Mouse (Mus musculus) heart, adult 11 months (tissue): ENCODE measurements around the gene Qsox1.

ENCODE experiments used
- DNase-seq: peaks from one replicate; pipeline ENCODE4 v3.0.0; 2022

Gene Qsox1

DNA sequence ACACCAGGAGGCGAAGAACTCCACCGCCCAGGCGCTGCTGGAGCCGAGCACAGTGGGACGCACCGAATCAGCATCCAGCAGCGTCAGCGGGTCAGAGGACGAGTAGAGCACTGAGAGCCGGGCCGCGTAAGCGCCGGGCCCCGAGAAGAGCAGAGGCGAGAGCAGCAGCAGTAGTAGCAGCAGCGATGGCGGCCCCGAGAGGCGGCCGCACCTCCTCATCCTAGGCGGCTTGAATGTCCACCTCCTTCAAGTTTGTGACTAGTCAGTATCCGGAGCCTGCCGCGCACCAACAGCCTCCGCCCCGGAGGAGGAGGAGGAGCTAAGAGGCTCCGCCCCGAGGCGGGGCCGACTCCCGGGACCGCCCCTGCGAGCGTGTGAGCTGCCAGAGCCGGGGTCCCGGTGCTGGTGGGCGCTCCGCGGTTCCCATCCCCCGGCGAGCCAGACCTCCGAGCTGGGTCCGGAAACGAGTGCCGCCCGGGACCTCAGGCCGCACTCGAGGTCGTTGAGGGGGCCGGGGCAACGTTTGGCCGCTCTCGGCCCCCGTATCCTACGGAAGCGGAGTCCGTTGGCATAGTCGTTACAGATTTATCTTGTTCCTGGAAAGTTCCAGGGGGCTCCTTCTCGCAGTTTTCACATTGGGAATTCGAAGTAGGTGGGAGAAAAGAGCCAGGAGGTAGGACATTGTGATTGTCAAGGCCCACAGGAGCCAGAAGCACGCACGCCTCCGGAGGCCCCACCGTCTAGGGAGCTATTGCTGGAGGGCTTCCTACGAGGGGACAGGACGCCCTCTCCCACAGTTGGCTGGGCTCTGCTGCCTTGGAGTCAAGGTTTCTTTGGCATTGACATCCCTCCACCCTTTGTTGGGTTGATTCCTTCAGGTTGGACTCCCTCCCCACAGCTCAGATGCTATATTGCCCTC is at the start of gene Qsox1:
Qsox1 (minus strand) TSS at position 309 of the 919 bp plus-strand sequence.
- peak; percentile 99 for DNase-seq

DNA sequence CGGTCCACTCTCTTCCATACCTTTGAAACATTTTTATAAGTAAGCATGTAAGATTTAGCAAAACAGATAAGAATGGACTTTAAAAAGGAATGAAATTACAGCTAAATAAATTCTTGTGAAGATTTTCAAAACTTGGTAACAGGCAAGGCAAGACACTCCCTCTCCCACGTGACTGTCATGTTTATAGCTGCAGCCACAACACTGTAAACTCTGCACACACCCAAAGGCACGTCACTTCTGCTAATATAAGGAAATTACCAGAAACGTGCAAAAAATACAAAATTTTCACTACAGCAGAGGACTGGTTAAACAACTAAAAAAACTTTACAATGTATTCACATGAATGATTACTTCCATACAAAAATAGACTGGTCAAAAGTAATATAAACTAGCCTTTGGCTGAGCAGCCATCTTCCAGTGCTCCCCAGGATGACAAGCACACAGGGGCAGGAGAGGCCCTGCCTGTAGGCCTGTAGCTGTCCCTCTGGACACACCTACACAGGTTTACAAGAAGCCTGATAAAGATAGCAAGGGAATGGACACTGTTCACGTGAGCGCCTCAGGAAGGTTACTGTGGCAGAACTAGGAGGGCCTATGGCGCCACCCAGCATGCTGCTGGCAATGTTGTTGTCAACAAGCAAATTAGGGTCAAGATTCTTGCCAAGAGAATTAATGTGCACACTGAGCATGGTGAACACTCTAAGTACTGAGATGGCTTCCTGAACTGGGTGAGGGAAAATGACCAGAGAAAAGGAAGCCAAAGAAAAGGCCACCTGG is 42.4 kb upstream of the Qsox1 start:
- peak; percentile 81 for DNase-seq

DNA sequence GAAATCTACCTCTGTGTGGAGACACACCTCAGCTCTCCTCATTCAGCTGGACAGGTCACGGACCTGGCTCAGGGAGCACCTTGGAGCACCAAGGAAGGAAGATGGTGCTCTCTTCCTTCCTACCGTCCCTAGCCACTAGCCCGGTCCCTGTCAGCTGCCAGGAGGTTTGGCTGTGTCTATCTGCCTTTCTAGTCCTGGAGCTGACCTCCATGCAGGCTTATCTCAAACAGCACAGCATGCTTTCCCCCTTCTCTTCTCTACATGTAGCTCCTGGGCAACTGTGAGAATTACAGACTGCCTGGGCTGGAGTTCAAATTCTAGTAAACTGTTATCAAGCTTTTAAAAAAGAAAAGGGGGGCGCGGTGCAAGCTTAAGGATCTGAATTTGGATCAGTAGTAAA is 40.3 kb upstream of the Qsox1 start:
- DNase-seq = peak; percentile 66

- peak; percentile 55 for DNase-seq
Measured at GRCm38 (mm10) chr1:155844235-155844634, 31.5 kb upstream of the Qsox1 start.

GRCm38 (mm10) chr1:155843538-155843937 is 30.8 kb upstream of the Qsox1 start:
- peak; percentile 70 for DNase-seq

GRCm38 (mm10) chr1:155835667-155836066 is 23.0 kb upstream of the Qsox1 start:
- DNase-seq = no peak

- no peak for DNase-seq
Measured at GRCm38 (mm10) chr1:155833610-155834009, 20.9 kb upstream of the Qsox1 start.

DNA sequence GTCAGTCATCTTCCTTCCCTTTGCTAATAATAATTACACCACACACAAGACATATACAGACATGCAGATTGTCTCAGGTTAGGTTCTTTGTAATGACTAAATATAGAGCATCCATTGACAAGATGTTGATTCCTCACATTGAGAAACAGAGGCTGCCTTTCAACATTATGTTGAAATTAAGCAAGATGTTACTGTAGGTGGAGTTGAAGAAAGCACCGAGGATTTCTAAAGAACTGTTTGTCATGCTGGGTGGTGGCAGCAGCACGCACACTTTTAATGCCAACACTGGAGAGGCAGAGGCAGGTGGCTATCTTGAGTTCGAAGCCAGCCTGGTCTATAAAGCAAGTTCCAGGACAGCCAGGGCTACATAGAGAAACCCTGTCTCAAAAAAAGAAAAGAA is 19.3 kb upstream of the Qsox1 start:
- peak; percentile 82 for DNase-seq

GRCm38 (mm10) chr1:155830861-155831260 is 18.2 kb upstream of the Qsox1 start:
- DNase-seq = peak; percentile 19

DNA sequence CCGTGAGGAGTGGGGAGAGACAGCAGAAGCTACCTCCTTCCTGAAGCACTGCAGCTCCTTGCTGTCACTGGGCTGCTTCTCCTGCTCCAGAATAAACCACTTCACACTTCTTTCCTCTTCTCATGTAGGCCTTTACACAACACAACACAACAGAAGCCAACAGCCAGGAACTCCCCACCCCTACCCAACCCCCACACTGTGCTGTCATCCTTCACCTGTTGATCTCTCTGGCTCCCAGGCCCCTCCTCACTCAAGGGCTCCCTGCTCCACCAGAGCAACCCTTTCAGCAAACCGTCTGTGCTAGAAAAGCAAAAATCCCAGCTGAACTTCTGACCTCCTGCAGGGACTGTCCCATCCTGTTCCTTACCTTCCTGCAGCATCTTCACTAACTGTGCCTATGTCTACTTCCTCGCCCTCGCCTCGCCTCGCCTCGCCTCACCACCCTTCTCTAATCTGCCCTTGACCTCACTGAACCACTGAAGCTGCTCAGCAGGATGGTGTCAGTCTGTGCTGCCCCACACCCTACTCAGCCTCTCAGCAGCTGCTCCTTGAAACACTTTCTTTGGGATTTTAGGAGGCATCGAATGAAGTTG is 15.1 kb upstream of the Qsox1 start:
- DNase-seq = no peak

GRCm38 (mm10) chr1:155826803-155827395 is 14.2 kb upstream of the Qsox1 start:
- DNase-seq = no peak

DNA sequence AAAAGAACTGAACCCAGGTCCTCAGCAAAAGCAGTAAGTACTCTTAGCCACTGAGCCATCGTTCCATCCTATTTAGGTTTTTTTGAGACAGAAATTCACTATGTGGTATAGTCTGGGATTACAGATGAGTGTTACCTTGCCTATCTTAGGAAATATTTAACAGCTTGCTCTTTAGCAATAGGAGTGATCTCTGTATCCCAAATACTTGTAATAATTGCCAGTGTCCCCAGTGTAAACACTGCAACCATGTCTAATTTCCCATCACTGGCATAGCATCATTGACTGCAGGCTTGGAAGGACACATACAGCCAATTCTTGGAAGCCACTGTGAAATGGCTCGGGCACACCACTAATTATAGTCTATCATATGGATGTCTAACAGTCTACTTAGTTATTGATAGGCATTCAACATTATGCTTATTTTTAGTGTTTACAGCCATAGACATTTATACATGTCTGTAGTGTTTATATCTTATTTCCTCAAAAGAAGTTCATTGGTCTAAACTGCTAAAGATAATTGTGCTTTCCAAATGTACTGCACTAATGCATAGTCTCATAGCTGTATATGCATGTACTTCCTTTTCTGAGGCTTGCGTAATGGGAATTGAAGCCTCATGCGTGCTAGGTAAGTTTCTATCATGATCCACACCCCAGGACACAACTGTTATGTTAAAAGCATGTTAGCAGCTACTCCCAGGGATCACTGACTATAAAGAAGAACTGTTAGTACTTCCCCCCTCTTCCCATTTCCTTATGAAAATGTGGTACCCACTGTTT is 13.4 kb upstream of the Qsox1 start:
- DNase-seq = no peak

DNA sequence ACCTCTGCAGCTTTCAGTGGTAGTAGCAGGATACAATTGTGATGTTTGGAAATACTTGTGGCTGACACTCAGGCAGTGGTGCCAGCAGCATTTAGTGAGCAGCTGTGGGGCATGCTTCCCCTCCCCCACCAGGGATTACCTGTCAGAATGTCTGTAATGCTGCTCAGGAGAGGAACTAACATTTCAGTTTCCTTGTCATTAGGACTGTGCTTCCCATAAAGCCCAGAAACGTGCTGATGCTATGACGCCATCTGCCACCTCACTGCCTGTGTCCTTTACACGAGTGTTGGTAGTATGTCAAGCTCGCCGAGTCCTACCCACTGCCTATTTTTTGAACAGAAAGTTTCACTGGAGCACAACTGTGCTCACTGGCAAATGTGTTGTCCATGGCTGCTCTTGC is 8.0 kb upstream of the Qsox1 start:
- no peak for DNase-seq

DNA sequence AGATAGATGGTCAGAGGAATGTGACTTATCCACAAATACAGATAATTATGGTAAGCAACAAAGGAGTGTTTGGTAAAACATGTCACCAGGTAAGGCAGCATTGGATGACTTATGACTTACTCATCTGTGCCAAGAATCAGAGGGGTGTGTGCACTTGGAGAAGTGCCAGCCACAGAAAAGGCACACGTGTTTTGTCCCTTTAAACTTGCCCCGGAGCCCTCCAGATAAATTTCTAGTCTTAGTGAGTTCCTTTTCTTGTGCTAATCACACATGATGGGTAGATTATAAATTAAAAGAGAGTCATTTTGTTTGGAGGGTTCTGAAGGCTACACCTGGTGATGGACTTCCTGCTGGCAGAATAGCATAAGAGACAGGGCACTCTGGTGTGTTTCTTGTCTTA is 3.5 kb upstream of the Qsox1 start:
- no peak for DNase-seq

DNA sequence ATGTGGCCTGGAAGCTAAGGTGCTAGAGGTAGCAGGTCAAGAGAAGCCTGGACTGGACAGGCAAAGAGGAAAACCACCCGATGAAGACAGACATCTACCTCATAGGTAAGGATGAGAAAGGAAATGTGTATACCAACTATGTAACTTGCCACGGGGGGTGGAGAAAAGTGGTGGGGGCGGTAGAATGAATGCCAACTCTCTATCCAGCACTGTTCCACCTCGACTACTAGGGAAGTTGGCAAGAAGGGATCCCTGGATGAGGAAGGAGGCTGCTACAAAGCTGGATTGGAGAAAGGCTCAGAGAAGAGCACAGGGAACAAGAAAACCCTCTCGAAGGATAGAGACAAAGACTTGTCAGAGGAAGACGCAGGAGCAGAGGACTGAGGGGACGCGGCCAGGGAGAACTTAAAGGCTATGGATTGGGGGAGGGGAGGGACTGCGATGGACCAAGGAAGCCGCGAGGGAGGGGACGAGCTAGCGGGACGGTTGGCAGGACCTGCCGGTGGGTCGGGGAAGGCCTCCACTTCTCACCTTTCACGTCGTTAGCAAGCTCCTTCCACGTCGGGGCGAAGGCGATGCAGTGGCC is 601 bp downstream of the Qsox1 start:
- DNase-seq = peak; percentile 91

GRCm38 (mm10) chr1:155810616-155811015 is 2.1 kb downstream of the Qsox1 start:
- DNase-seq = peak; percentile 93

- peak; percentile 96 for DNase-seq
Measured at GRCm38 (mm10) chr1:155809706-155810442, 2.8 kb downstream of the Qsox1 start.

DNA sequence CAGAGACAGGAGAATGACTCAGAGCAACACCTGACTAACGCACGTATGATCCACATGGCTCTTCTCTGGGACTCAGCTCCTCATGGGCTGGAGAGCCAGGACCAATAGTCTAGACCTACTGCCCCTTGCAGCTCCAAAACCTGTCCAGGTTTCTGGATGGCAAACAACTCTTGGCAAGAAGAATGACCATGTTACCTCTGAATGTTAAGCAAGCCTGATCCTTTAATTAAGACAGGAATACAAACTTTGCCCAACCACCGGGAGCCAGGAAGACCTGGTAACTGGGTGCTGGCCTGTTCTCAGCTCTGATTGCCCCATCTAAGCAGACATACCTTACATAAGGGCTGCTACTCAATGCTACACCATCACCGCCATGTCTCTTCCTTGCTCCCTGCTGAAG is 4.4 kb downstream of the Qsox1 start:
- DNase-seq = no peak

DNA sequence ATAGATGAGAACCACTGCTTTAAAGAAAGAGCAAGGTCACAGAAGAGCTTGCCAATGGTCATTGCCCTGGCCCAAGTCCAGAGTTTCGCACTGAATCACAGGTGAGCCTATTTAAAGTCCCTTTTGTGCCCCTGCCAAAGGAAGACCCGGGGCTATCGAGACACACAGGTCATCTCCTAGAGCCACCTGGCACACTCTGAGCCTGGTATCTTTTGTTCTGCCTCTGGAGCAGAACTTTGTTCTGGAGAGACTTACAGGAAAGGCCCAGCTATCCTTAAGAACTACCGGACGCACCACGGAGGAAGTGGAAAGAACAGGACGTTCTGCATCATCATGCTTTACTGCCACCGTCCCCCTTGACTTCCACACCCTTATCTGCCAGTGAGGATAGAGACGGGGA is 7.1 kb downstream of the Qsox1 start:
- DNase-seq = peak; percentile 96

DNA sequence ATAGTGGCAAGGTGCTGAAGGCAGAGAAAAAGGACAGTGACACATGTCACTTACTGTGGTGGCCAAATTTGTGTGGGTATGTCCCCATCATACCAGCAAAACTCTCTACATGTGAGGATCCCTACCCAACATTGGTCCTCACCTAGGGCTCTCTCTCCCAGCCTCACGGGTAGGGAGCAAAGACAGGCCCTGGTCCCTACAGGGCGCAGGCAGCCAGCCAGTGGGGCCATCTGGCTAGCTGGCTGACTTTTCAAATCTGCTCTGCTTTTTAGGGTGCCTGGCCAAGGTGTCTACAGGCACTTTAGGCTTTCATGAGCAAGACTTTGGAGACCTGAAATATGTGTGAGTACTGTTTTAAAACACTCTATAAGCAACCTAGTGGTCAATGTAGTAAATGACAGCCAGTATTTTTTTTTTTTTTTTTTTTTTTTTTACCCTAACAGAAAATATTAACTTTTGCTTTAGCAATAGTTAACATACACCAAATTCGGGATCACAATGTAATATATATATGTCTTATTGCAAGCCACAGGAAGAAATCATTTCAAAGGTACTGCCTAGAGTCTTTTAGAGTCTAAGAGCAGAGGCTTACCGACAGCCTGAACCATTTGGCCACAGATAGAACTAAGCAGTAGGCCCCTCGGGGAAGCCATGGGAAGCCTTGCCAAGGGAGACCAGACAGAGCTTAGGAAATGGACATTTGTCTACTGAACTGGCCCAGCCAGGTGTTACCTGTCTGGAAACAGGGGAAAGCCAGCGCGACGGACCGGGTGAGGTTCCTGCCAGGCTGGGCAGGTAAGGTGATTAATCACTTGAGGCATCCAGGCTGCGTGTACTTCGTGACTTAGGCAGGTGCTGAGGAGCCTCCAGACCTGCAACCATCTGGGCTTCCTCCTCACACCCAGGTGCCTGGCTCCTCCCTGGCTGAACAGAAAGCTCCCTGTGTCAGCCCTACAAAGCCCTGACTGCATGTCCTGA is 11.4 kb downstream of the Qsox1 start:
- DNase-seq = no peak
